Comparison of ENCODE assay signal across 10 mouse cellular contexts in the genomic region with DNA sequence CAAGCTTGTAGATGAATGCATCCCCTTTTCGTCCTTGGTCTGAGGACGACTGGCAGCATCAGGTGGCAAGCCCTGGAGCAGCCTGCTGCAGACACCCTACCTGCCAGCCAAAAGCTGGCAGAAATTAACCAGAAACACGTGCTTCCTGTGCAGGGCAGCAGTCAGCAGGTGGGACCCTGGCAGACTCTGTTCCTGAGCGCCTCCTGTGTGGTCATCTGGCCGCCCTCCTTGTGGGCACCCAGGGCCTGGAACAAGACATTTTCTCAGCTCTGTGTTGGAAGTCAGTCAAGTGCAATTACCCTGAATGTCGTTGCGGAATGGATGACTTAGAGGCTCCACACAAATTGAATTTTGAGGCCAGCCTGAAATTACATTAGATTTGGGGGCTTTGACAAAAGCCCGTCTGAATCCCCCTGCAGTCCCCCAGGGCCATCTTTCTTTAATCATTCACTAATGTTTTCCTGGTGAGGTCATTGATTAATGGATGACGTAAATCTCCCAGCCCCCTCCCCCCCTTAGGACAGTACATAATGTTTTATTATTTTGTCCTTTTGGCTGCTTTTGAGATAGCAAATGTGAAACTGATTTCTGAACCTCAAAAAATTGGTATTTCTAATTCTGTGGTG.
DNase-seq lines count a peak whose midpoint lies in the region; ATAC-seq and TF ChIP-seq lines count a peak whose summit lies in the region.
"Had no signal": no experiment of that assay in that cellular context is flagged by ENCODE, and none has a peak within 500 bp of the region (broad histone marks: within the 10 kb centered on the region; RNA-seq: fewer than 3 reads in every experiment).

No protein-coding gene starts in this region.

- H3K36me3 ChIP-seq in kidney, postnatal 0 days (ENCODE audit: insufficient read depth, low read length) = no peaks in the 10 kb centered on the region

- H3K4me3 ChIP-seq in kidney, postnatal 0 days (replicated peaks; ENCODE audit: low read depth, low read length) = no peak overlapping the region
- H3K4me3 ChIP-seq: megakaryocyte, embryonic 14.5 days had no signal

- ATAC-seq in kidney, postnatal 0 days (replicated peaks; ENCODE audit: low FRiP score, low read depth) = peak; percentile 61; the same call in 1 of the 2 replicates
- ATAC-seq in monocyte, adult 5-6 weeks (replicated peaks; ENCODE audit: insufficient number of reproducible peaks, low FRiP score, low TSS enrichment, poor library complexity, severe bottlenecking) = no peak

- no peak overlapping the region for H3K9ac ChIP-seq in kidney, postnatal 0 days (ENCODE audit: low read depth, low read length)
- H3K9ac ChIP-seq: liver, embryonic 14.5 days had no signal

- no peak overlapping the region for H3K27ac ChIP-seq in kidney, postnatal 0 days
- H3K27ac ChIP-seq: liver, embryonic 14.5 days had no signal

- H3K4me1 ChIP-seq in kidney, postnatal 0 days (replicated peaks; ENCODE audit: insufficient read depth, low read length) = no peaks in the 10 kb centered on the region
- H3K4me1 ChIP-seq: megakaryocyte, embryonic 14.5 days had no signal

- no peaks in the 10 kb centered on the region for H3K9me3 ChIP-seq in kidney, postnatal 0 days (replicated peaks; ENCODE audit: low read length)
- H3K9me3 ChIP-seq: megakaryocyte, embryonic 14.5 days had no signal

- peak; percentile 6 for DNase-seq in thymus, postnatal 4 days
- no peak for DNase-seq in thymus, postnatal 25 days
- DNase-seq in cerebellum, postnatal 36 days = peak; percentile 43 to 48
- DNase-seq in kidney, postnatal 0 days (ENCODE audit: low spot score) = no peak
- no peak for DNase-seq in gastrocnemius, postnatal 25 days
- no peak for DNase-seq in liver
- DNase-seq: heart, postnatal 10 days had no signal

- H3K27me3 ChIP-seq in kidney, postnatal 0 days (ENCODE audit: insufficient read depth, low read length) = no peaks in the 10 kb centered on the region
- H3K27me3 ChIP-seq: megakaryocyte, embryonic 14.5 days had no signal

- 35% methylated on average over 9 of the region's 9 CpGs for WGBS in kidney, postnatal 0 days

- TF ChIP-seq CTCF in kidney, postnatal 0 days (IDR thresholded peaks at IDR 0.05; ENCODE audit: low read depth) = no peak

- H3K4me2 ChIP-seq in kidney, postnatal 0 days (ENCODE audit: low read length) = no peak overlapping the region

Comparison
In these comparisons a context has a peak if more than half of its experiments do, and no peak if none do; other contexts are left out.
1. DNase-seq: peak in thymus, postnatal 4 days (single experiment) and cerebellum, postnatal 36 days (2 of 2); none in thymus, postnatal 25 days (single experiment), kidney, postnatal 0 days (single experiment), gastrocnemius, postnatal 25 days (single experiment) and liver (single experiment).